Mouse (Mus musculus) heart, postnatal 36 days (tissue): ENCODE measurements around the gene Oxgr1. TPM values are rescaled to one million over a fixed set of nuclear protein-coding genes. Genes with fewer than 3 reads are reported as not detected.

Experiments used
- DNase-seq, 2 experiments: peaks; one replicate each; pipeline ENCODE4 v3.0.0; 2021 to 2022
- intact Hi-C: fragments of 180-260 bp; cut with DNase I; formaldehyde crosslinking; loops from one replicate; pipeline ENCODE4 v1.15.1; 2025
- total RNA-seq, 2 experiments: library from RNA; stranded (reverse); gene quantifications; 2 replicates each; pipeline ENCODE4 v1.2.3; 2021

The Oxgr1 gene
- total RNA-seq, 2 experiments from 2014 or later: not detected

DNA sequence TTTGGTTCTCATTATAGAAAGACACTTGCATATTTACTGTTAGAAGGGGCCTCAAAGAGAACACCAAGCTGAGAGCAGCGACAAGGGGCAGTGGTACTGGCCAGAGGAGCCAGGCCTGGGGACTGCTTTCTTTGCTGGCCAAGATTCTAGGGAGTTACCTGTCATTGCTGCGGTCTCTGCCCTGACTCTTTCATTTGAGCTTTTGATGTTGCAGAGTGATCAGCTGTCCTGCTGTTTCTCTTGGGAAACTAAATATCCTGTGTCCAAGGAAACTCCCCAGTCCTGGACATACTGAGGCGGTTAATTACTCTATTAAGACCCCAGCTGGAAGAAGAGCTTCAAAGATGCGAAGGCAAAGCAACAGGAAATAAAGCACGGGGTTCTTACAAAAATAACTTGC lies 60.9 kb downstream of the Oxgr1 start:
- no peak for DNase-seq
- intact Hi-C loops: no loop called here

- intact Hi-C loops: no loop called here
- DNase-seq: no peak
Observed at GRCm38 (mm10) chr14:119980698-119981235, 61.5 kb downstream of the Oxgr1 start.

Other genes with a start within 250 kb of the Oxgr1 start
- gene Mbnl2, start 233.2 kb upstream of the Oxgr1 start, total RNA-seq: 100 to 1,000 TPM; 248 to 254 TPM